Mouse (Mus musculus): ENCODE measurements around the gene Rnf220.

Gene Rnf220

DNA sequence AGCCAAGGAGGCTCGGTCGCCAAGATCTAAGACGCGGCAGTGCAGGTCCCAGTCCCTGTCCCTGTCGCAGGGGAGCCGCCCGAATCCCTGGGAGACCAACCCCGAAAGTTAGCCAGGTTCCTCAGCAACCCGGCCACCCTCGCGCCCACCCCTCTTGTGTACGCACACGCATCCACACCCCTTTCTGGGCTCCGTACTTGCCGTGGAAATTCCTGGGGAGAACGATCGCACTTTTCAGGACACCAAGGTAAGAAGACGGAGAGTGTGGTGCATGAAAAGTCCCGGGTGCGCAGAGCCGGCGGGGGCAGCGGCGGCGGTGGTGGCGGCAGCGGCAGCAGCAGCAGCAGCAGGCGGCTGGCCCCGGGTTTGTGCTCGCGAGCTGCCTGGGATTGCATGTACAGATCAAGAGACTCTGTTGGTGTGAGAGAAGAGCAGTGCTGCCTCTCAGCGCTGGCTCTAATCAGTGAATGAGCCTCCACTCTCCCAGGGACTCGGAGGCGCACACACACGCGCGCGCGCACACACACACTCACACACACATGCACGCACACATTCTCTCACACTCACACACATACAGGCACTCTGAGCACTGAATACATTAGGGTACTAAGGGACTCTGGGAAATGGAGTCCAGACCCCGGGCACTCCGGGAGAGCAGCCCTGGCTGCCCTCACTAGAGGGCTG lies at the start of gene Rnf220:
Rnf220 (minus strand) TSS at position 571 of the 684 bp plus-strand sequence.
- no peak for DNase-seq (ENCODE audit: low spot score)

- DNase-seq (ENCODE audit: low spot score): no peak
Observed at GRCm38 (mm10) chr4:117546616-117547015, 49.8 kb upstream of the Rnf220 start.

DNA sequence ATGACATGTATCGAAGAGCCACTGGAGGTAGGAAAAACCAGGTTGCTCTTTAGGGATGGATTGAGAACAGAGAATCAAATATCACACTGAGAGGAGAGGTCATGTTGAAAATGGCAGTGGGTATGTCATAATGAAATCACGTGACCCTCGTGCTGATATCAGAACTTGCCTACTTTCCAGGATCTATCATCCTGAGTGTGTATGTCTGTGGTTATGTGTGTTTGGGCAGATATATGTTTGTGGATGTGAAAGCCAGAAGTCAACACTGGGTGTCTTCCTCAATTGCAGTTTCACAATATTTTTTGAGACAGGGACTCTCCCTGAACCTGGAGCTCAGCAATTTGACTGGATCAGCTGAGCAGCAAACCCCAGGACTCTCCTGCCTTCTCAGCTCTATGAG lies 48.6 kb upstream of the Rnf220 start:
- DNase-seq (ENCODE audit: low spot score): no peak

- no peak for DNase-seq (ENCODE audit: low spot score)
Observed at GRCm38 (mm10) chr4:117540571-117540970, 43.7 kb upstream of the Rnf220 start.

GRCm38 (mm10) chr4:117539329-117539980 lies 42.6 kb upstream of the Rnf220 start:
- no peak for DNase-seq (ENCODE audit: low spot score)

- DNase-seq (ENCODE audit: low spot score): no peak
Observed at GRCm38 (mm10) chr4:117537002-117537401, 40.1 kb upstream of the Rnf220 start.

GRCm38 (mm10) chr4:117535496-117536200 lies 38.8 kb upstream of the Rnf220 start:
- DNase-seq (ENCODE audit: low spot score): no peak

- no peak for DNase-seq (ENCODE audit: low spot score)
Observed at GRCm38 (mm10) chr4:117529843-117530242, 33.0 kb upstream of the Rnf220 start.

DNA sequence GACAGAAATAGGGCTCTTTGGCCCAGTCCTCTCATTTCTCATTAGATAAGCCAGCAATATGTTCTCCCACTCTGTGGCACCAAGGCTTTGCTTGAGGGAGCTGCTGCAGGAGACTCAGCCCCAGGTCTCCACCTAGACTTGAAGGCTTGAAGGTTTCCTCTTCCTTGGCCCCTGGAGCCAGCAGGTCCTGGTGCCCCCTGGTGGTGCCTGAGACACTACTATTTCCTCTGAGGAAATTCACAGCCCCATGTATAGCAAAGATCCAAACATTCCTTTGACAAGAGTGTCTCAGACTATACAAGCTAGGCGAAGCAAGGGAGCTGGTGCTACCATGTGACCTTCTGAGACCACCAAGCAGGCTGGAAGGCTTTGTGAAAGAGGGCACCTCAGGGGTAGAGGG lies 31.1 kb upstream of the Rnf220 start:
- DNase-seq (ENCODE audit: low spot score): peak; percentile 21

GRCm38 (mm10) chr4:117527116-117527899 lies 30.5 kb upstream of the Rnf220 start:
- no peak for DNase-seq (ENCODE audit: low spot score)

DNA sequence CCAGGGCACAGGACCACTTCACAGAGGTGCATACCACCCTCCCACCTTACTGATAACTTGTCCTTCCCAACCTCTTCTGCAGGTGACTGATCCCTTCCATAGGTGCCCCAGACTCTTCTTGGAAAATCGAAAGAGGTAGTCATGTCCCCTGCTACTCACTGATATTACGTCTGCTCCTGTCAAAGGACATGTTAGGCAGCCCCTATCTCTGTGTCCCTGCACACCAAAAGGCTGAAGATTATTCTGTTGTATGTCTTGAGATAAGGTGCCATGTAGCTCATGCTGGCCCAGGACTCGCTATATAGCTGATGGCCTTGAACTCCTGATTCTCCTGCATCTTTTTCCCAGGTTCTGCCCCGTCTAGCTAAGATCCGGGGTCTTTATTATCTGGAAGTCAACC lies 29.1 kb upstream of the Rnf220 start:
- no peak for DNase-seq (ENCODE audit: low spot score)

DNA sequence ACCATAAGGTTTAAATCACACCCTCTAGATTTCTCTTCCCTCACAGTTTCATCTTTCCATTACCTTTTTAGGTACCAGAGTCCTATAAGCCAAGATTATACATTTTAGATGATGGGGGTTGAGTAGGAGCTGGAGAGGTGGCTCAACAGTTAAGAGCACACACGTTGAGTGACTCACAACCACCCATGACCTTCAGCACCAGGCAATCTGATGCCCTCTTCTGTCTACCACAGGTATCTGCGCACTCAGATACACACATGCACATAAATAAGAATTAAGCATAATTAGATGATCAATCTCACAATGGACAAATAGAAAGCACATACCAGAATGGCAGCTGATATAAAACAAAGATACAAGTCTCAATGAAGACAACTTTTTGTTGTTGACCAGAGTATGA lies 24.5 kb upstream of the Rnf220 start:
- no peak for DNase-seq (ENCODE audit: low spot score)

- no peak for DNase-seq (ENCODE audit: low spot score)
Observed at GRCm38 (mm10) chr4:117518246-117518645, 21.4 kb upstream of the Rnf220 start.

GRCm38 (mm10) chr4:117499043-117499442 lies 2.2 kb upstream of the Rnf220 start:
- DNase-seq (ENCODE audit: low spot score): no peak

DNA sequence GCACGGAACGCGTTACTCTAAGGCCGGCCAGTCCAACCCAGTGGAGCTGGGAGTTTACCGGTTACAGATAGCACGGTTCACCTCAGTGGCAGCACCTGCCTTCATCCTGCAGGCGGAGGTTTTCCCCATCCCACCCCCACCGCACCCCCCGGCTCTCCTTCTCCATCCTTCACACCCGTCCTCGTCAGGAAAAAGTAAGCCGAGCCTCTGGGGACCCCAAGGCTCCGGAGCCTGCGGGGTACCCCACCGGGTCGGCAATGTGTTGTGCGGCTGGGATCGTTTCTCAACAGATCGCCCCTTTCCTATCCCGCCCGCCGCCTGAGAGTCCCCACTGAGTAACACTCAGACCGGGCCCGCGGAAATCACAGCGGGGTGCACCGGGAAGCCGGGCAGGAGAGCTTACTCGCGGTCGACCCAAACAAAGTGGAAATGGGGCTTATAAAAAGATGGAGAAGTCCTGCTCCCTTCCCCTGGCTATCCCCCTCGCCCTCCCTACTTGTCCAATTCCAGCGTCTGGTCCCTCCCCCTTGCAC lies 917 bp downstream of the Rnf220 start:
- DNase-seq (ENCODE audit: low spot score): no peak

- no peak for DNase-seq (ENCODE audit: low spot score)
Observed at GRCm38 (mm10) chr4:117494911-117495501, 1.8 kb downstream of the Rnf220 start.

DNA sequence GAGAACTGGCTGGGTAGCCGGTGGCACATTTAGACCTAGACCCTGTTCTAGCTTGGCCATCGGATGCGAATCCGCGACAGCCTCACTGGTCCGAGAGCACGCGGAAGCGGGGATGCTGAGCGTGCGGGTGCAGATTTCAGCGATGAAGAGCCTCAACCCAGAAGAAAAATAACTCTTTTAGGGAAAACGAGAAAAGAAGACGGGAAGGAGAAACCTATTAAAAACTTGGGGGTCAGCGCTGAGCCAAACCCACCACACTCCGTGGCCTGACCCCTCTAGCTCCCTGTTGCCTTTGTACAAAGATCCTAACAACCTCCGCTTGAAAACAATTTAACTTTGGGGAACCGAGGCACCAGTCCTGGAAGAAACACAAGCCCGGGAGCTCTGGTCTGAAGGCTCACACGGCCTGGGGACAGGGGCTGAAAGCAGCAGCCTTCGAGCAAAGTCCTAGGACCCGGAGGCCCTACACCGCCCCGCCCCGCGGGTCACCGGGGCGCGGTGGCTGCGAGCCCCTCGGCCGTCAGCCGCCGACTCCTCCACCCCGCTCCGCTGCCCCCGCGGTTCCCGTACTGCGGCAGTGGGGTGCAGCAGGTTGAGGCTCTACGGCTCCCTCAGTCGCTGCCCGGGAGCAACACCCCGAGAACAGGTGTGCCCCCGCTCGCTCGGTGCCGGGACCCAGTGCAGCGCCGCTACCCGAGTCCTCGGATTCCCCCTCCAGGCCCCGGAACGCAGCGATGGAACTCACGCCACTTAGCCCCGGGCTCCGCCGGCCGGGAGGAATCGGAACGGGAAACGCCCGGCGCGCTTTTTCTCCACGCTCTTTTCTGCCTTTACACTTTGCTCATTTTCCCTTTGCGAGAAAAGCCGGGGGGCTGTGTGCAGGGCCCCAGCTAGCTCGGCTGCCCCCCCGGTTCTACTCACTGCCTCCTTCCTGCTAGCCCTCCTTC lies 2.7 kb downstream of the Rnf220 start:
- DNase-seq (ENCODE audit: low spot score): no peak

GRCm38 (mm10) chr4:117493161-117493568 lies 3.7 kb downstream of the Rnf220 start:
- no peak for DNase-seq (ENCODE audit: low spot score)

DNA sequence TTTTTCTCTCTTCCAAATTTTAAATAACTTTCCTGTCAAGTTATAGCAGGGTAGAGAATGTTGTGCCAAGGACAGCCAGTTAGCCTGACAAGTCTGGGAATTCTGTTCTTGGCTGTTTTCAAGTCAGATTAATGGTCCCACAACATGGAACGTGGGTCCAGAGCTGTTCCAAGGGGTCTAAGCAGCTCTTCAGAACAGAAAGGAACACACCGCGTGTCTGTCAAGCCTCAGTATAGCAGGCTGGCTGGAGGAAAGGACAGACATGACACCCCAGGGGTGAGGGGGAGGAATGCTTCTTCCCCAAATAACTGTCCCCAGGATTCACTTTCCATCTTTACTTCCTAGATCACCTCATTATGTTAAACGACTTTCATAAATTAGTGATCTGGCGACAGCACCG lies 5.0 kb downstream of the Rnf220 start:
- no peak for DNase-seq (ENCODE audit: low spot score)

GRCm38 (mm10) chr4:117489975-117490374 lies 6.9 kb downstream of the Rnf220 start:
- DNase-seq (ENCODE audit: low spot score): no peak

GRCm38 (mm10) chr4:117489566-117489965 lies 7.3 kb downstream of the Rnf220 start:
- DNase-seq (ENCODE audit: low spot score): no peak
